Mouse (Mus musculus) 3134 (cell line): ENCODE results near the gene Sult4a1.

Experiments used
- DNase-seq: peaks from one replicate; pipeline ENCODE4 v3.0.0-alpha.2; 2011; ENCODE audit warnings: low spot score; ENCODE audit not compliant: insufficient read length; ENCODE audit errors: extremely low read depth

The Sult4a1 gene

DNA sequence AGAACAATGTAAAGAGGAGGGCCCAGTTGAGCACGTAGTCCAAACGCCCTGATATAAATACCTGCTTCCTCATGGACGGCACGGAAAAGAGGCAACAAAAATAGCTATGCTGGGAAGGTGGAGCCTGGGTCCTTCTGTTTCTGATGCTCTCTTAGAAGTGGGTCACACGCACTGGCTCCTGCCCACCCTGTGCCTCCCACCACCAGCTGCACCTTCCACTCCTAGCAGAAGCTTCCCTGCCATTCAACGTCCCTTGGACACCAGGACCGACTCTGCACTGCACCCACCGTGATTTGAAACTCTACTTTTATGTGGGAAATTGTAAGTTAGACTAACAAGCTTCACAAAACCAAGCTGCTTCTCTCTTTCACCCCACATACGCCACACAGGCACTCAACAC is 53.2 kb downstream of the Sult4a1 start:
- DNase-seq, result no peak

- DNase-seq, result no peak
These were observed 56.0 kb downstream of the Sult4a1 start for GRCm38 (mm10) chr15:84049570-84049969.

DNA sequence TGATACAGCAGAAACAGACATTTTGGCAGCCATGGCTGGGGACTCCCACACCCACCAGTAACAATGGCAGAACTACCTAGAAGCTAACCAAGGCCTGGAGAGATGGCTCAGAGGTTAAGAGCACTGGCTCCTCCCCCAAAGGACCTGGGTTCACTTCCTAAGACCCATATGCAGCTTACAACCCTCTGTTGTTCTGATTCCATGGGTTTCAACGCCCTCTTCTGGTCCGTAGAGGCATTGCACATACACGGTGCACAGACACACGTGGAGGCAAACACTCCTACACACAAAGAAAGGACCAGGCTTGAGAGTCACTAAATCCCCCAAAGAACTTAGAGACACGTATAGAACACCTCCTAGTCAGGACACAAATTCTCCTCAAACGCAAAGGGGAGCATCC is 60.0 kb downstream of the Sult4a1 start:
- no peak for DNase-seq

DNA sequence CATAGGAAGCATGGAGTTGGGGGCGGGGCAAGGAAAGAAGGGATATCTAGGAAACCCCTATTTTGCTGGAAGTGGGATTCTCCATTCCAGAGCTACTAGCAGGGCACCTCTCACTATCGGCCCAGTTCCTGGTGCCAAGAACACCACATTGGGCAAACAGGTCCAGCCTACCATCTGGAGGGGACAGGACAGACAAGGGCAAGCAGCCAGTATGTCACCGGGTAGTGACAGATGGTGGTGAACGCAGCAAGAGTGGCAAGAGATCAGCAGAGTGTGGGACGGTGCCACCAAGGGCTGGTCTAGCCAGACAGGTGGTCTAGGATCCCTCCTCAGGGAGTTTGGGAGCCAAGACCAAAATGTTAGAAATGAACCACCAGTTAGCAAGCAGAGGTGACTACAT is 68.5 kb downstream of the Sult4a1 start:
- no peak for DNase-seq
